Mouse (Mus musculus) ovary, postnatal 36 days (tissue): ENCODE data around the gene Stxbp6.

ENCODE experiments used
- DNase-seq: peaks from one replicate; pipeline ENCODE4 v3.0.0; 2022; ENCODE audit warnings: low spot score, mixed read lengths

Stxbp6 gene

DNA sequence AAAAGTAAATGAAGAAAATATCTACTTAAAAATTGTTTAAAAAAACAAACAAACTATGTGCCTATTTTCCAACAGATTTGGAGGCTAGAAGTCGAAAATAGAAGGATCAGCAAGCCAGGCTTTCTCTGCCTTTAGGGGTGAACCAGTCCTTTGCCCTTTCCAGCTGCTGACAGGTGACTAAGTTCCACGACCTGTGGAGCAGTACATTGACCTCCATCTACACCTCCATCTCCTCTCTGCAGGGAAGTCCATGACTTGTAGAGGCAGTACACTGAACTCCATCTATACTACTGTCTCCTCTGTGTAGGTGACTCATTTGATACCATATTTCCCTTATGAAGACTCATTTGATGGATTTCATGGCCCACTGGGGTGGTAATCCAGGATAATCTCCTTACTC lies 78.2 kb downstream of the Stxbp6 start:
- DNase-seq = no peak

DNA sequence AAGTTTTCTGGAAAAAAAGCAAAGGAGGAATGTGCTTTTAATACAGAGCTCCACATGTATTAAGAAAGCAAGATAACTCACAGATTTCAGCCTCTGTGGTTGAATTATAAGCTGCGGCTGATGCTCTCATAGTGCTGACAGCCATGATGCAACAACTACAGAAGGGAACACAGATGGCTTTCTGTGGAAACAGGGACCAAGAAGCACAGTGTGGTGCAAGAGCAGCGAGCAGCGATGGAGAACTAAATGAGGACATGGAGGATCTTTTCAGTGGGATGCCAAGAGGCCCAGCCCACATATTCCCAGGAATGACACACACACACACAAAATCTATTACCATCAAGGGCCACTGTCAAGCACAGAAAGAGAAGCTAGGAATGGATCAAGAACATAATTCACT lies 81.1 kb downstream of the Stxbp6 start:
- no peak for DNase-seq

DNA sequence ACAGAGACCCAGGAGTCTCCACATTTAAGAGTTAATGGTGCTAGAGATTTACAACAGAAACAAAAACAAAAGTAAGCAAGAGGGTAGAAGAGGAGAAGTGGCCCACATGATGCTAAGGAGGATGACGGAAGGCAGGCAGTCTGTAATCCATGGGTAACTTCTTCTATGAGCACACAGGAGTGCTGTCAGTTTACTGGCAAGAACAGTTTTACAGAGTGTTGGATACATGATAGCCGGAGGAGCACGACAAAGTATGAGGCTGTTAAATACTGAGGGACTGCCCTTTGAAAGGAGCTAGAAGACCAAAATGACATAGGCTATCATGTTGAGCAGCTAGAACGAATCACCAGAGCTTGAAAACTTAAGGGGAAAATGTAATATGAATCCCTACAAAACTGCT lies 81.7 kb downstream of the Stxbp6 start:
- DNase-seq = no peak

DNA sequence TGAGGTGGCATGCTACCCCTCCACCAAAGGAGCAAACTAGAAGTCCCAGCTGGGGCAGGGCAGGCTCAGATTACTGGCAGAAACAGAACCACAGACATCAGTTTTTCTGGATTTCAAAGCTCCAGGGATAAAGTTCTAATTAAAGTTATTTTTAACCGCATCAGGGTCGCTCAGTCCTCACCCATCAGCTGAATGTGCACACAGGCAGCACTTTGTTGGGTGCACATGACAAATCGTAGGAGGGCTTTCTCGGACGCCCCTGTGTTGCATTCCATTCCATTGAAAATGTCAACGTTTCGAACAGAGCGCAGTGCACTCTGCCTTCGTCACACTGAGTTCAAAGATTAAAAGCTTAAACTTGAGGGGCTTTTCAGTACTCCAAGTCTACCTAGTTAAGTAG lies 84.1 kb downstream of the Stxbp6 start:
- DNase-seq = no peak

DNA sequence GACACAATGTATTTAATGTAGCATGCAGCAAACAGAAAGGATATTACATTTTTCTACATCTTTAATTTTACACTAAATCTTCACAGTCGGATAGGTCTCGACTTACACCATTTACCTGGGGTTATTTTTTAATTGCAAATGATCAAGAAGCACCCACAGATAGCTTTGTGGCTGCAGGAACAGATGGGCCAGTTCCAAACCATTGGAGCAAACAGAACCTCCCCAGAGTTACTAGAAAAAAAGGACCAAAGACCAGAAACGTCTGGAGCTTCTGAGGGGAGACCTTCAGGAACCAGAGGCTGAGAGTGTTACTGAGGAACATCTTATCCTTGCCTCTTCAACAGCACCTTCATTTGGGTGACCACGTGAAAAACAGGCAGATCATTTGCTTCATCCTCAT lies 85.5 kb downstream of the Stxbp6 start:
- no peak for DNase-seq

DNA sequence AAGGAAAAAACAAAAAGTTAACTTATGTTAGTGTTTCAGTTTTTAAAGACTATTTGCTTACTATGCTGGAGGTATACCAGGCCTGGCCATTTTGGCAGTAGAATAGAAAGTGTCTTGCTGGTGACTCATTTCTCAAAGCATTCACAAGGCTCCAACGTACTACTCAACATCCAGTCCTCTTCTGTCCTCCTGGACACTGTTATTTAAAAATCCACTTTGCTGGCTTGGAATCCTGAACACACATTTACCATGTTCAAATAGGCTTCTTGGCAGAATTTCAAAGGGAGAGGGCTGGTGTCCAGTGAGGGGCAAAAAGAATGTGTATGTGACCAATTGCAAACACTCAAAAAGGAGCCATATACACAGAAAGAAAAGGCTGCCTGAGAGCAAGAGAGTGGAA lies 86.7 kb downstream of the Stxbp6 start:
- no peak for DNase-seq

DNA sequence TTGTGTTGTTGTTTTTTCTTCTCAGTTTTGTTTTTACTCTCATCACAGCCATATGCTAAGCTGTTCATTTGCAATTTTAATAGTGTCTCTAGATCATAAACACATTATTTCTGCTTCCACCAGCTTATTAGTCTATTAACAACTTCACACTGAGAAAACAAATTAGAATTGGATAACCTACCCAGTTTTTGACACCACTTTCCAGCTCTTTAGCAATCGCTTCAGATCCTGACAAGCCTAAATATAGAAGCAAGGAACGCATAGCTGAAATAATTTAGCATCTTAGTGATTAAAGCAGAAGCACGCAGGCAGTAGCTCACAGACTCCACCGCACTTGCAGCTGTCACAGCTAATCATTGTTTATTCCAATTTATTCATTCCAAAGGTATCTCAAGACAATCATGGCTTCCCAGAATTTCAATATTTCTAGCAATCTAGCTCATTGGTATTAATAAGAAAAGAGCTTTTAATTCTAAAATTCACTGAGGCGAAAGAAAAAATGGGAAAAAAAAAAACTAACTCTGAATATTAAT lies 95.1 kb downstream of the Stxbp6 start:
- DNase-seq = no peak

DNA sequence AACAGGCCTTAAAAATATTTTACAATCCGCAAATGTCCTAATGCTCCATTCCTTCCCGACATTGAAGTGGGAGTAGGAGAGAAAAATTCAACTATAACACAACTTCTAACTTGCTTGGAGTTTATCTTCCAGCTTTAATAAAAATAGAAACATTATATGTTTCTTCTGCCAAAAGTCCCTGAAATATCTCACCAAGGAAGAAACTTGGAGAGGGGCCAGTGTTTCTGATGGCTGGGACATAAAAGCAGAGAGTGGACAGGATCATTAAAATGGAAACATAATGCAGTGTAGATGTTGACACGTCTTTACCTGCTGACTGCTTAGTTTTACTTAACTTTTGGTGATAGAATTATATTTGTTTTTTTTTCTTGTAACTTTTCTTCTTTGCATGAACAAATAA lies 99.2 kb downstream of the Stxbp6 start:
- no peak for DNase-seq

DNA sequence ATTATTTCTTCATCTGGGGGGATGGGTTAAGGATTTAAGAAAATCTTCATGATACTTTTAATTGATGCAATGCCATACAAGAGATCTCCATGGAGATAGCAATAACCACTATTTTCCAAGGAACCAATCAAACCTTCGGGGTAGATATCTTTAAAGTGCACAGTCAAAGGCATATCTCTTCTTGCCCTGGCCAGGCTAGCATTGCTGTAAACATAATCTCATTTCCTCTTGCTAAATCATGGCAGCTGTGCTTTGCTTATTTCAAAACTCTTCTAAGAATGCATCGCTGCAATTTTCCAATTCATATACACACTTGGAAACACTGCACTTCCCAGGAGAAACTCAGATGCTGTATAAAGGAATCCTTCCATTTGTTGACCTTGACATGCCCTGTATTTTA lies 103.0 kb downstream of the Stxbp6 start:
- DNase-seq = no peak

DNA sequence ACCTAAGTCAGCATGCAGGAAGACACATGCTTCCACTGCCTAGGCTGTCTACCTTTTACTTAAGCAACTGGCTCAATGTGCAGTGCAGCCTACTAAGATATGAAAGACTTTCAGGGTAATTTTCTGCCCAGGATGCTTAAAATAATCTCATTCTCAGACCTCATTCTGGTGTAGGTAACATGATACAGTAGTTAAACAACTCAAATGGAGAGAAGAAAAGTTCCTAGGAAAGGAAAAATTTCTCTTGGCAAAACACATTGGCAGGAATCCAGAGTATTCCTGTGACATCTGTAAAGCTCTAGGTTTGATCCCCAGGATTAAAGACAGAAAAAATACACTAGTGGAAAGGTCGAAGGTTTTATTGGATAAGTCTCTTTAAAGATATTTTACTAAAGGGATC lies 107.1 kb downstream of the Stxbp6 start:
- DNase-seq = no peak

DNA sequence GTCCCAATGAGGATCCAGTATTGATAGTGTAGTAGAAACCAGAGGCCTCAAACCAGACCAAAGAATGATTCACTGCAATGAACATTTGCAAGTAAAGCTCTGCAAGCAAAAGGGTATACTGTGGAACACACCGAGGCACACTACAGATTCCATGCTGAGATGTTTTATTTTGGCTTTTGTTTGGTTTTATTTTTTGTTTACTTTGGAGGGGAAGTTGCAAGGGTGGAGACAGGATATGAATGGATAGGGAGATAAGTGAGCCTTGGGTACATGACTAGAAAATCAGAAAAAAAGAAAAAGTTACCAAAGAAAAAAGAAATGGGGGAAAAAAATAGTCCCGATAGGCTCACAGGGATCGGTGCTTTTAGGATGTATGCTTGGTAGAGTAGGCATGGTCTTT lies 117.0 kb downstream of the Stxbp6 start:
- no peak for DNase-seq

DNA sequence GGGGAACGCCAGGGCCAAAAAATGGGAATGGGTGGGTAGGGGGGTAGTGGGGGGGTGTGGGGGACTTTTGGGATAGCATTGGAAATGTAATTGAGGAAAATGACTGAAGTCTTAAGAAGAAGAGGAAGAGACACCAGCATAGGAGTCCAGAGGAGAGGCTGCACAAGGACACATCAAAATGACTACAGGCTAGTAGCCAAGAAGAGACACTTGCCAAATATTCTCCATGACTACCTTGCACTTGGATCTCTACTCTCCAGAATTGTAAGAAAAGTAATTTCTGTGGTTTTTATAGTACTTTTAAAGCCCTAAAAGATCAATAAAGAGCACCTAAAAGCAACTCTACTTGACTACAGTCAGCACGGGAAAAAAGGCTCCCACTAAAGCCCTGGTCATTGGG lies 121.4 kb downstream of the Stxbp6 start:
- DNase-seq = no peak

DNA sequence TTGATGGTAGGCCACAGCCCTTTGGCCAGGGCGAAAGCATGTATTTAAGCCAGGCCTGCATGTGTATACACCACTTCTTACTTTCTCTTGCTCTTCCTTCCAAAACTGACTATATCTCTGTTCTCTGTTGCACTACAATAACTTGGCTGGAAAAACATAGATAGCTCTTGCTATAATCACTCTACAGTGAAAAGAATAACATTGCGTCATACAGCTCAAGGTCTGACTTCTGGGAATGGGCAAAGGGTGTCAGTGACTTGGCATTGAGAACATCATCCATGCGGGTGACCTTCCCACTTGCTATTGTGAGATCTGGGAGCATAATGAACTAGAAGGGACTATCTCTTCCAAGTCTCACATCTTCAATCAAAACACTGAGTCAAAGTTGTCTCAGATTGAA lies 122.4 kb downstream of the Stxbp6 start:
- no peak for DNase-seq

DNA sequence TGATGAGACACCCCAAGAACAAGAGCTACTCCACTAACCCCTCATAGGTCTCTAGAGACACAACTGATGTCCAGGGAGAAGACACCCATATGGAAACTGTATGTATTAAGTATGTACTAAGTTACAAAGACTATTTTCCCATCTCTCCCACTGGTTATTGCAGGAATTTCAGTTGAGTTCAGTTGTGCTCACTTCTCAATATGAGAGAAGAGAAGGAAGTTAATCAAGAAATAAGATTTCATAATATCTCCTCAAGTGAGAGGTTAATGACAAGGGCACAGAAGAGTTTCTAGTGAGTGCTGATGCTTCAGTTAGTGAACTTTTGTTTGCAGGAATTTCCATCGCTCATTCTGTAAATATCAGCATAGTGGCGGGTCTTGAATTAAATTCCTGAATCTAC lies 124.0 kb downstream of the Stxbp6 start:
- DNase-seq = no peak

DNA sequence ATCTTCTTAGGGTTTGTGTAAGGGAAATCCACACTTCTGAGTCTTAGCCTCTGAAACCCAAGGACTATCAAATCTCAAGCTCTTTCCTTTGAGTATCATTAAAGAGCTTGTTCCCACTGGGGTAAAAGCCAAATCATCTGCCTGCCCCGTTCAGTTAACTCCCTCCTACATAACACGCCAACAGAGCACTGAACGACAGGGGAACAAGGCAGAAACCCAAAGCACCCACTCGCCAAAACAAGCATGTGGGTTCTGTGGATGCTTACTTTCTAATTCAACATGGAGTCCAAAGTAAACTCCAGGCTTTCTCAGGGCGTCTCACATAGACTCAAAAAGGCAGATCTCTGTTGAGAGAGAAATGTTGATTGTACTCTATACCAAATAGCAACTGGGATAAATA lies 126.7 kb downstream of the Stxbp6 start:
- DNase-seq = no peak

DNA sequence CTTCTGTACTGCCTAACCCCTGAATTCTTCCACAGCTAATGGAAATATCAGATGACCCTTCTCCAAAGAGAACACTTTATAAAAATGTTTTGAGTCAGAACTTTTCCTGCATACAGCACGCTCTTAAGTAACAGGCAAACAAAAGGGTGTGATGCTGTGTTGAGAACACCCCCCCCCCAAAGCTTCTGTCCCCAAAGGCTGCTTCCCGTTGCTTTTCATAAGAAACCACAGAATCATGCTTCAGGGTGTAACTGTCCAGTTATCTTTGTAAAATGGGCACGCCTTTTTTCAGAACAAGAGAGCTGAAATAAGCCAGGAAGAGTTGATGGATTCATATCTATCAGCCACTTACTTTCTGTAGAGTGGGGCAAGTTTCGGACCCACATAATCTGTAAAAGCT lies 134.2 kb downstream of the Stxbp6 start:
- no peak for DNase-seq

DNA sequence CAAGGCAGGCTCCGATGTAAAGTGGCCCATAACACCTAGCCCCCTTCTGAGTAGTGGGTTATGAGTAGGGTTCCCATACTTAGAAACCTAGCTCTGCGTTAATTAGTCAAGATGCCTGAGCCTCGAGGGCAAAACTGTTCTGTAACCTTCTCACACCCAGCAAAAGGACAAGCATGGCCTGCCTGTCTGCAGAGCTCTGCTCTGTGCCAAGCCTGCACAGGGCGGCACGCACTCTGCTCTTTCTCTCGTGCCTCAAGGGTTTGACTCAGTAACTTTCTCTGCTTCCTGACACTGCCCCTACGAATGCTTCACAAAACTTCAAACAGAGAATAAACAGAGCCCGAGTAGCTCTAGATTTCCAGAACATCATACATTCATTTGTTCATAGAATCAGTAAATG lies 135.4 kb downstream of the Stxbp6 start:
- no peak for DNase-seq

DNA sequence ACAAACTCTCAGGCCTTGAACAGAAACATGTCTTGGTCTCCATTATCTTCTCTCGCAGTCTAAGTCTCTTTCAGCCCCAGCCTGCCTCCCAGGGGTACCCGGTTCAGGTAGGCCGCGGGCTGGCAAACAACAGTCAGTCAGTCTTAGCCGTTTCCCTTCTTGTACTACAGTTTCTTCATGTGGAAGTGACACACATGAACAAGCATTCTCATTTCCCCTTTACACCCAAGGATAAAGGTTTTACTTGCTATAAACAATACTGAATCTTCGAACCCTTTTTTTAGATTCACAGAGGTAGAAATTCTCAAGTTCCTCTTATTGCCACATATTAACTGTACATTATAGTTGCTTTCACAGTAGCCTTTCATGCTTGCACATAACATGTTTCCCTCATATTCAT lies 141.6 kb downstream of the Stxbp6 start:
- no peak for DNase-seq

DNA sequence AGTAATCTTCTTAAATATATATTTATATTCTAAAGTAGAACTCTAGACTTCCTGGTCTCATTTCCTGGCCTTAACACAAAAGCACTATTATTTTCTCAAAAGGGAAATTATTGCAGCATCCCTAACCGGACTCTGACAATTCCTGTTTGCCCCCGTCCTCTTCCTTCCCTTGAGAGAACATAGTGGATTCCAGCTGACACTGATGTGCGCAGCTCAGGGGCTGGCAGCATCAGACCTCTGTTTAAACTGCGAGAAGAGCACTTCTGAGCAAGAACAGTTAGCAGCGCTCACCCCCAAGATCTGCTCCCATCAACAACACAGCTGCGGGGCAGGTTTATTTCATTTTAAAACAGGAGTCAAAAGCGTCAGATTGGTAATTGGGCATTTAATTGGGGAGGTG lies 142.8 kb downstream of the Stxbp6 start:
- DNase-seq = no peak

DNA sequence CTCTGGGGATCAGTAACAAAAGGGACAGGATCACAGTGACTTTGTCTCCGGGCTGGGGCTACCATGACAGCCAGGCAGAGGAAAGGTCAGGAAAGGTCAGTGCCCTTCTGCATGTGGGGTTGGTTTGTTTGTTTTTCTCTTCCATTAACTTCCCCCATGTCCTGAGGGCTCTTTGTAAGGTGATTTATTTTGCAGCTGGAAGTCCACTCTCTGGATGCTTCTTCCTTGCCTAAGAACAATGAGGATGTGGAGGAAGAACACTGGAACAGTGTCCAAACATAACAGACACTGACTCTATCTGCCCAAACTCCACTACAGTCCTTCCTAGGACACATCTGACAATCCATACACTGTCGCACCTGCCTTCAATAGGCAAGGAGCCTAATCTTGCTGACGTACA lies 146.1 kb downstream of the Stxbp6 start:
- no peak for DNase-seq

DNA sequence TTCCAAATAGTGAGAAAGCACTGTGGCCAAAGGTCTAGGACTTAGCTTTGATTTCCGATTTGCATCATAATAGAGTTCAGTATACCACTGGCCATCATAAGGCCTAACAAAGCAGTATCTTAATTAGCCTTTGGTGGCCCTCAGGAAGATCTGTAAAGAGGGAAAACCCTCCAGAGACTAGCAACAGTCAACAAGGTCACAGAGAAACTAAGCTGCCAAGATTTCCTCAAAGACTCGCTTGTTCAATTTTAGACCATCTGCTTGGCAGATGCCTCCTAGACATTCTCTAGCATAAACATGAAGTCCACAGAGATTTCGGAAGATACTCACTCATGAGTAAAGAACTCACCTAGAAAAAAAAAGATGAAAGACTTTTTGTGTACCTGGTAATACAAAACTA lies 148.6 kb downstream of the Stxbp6 start:
- DNase-seq = no peak

DNA sequence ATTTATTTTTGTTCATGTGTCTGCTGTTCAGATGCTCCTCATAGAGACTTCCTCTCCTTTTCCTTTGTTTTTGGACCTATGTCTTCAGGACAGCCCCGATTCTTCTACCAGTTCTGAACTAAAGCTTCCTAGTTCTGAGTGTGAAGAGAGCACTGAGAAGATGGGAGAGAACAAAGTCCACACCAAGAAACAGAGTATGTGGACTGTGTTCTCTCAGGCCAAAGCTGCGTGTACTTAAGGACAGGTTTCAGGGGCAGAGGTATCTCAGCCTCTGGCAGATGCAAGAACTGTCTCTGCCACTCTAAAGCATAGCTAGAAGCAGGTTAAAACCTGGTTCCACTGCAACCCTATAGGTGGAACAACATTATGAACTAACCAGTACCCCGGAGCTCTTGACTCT lies 151.2 kb downstream of the Stxbp6 start:
- no peak for DNase-seq

DNA sequence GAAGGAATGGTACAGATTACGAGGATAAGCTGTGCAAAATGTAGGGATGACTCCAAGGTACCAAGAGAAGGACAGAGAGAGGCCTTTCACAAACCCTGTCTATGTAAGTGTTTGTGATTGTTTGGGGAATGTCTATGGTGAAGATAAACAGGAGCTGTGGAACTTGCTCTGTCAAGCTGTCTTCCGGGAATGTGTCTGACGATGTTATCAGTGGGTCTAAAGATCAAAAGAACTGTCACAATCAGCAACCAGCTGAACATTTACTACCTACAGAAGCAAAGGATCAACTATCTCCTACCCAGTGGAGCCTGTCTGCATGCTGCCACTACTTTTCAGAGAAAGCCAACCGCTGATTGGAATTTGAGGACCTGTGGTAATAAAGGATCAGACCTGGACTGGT lies 152.3 kb downstream of the Stxbp6 start:
- DNase-seq = no peak

DNA sequence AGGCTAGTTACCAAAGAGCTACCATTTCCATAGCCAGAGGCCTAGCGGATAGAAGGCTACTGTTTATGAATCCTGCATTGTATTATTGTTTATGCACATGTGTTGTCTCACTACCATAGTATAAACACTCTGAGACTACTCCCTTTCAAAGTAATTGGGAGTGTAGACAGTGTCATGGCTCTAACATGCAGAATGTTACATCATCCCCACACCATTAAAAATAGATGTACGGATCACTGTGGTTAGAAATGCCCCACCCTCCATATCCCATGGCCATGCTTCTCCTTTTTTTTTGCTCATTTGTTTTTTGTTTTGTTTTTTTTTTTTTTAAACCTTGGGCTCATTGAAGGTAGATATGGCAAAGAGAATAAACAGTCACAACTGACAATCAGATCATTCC lies 154.9 kb downstream of the Stxbp6 start:
- DNase-seq = no peak

DNA sequence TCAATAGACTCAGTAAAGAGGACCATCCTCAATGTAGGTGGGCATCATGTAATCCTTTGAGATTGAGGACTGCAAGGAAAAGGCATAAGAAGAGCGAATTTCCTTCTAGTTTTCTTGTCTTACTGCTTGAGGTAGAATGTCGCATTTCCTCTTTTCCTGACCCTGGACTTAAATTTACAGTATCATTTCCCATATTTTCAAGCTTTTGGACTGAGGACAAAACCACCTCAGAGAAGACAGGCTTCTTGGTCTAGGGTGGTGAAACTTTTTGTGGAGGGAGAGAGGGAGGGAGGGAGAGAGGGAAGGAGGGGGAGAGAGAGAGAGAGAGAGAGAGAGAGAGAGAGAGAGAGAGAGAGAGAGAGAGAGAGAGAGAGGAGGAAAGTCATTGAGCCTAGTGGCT lies 155.6 kb downstream of the Stxbp6 start:
- DNase-seq = no peak
